Mouse (Mus musculus) ovary, postnatal 36 days (tissue): Measurements from ENCODE around the gene Cobll1.
"Not testable (repeated sequence)": the region's sequence is repeated elsewhere in the genome, so short reads cannot be mapped to it uniquely, and the experiment has no call there.

ENCODE experiments used
- DNase-seq: peaks from one replicate; pipeline ENCODE4 v3.0.0; 2022; ENCODE audit warnings: low spot score, mixed read lengths

Gene Cobll1

DNA sequence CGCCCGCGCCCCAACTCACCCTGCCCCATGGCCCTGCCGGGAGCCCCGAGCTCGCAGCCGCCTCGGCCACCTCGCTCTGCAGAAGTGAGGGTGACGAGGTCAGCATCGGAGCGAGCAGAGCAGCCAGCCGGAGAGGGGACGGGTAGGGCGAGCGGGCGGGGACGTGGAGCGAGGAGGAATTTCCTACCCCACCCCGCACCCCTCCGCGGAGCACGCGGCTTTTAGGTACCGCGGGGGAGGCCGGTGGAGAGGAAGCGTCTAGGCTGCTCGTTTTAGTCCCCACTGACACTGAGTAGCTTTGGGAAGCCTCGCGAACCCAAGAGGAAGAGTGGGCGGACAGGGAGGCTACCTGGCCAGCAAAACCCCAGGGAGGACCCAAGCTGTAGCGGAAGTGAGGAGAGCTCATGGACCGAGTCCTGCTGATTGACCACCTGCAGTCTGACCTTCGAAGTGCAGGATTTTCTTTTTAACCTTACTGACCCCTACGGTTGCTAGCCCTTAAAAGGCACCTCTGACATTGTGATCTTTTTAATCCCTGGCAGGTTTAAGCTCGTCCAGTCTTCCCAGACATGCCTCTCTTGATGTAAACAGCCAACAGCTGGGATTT is at the start of gene Cobll1:
Cobll1 (minus strand) TSS at position 440 of the 607 bp plus-strand sequence.
- no peak for DNase-seq

DNA sequence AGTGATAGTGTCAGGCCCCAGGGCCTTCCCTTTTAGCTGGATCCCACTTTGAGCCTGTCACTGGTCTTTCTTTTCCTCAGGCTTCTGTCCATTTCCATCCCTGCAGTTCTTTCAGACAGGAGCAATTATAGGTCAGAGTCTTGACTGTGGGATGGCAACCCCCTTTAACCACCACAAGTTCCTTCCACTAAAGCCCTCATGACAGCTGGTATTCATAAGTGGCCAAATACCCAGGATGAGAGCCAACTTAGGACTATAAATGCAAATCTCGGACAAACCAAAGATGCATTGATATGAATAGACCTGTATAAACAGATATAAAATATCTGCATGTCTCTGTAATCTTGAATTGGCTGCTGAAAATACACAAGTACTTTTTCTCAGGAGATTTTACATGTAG is 49.5 kb upstream of the Cobll1 start:
- DNase-seq = no peak

DNA sequence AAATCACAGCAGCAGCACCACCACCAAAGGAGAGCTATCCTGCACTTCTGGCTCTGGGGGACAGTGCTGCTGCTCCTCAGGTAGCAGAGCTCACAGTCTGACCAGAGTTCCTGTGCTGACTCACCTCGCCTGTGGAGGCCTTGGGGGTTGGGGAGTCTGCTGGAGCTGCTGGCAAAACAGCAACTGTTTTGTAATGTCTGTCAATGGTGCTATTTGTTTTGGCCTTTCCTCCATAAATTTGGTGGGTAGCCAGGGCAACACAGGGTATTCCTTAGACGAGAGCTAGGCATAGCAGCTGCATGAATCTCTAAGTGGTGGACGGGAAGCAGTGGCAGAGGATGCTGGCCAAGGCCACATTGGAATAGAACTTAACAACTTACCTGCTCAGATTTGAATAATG is 46.2 kb upstream of the Cobll1 start:
- no peak for DNase-seq

DNA sequence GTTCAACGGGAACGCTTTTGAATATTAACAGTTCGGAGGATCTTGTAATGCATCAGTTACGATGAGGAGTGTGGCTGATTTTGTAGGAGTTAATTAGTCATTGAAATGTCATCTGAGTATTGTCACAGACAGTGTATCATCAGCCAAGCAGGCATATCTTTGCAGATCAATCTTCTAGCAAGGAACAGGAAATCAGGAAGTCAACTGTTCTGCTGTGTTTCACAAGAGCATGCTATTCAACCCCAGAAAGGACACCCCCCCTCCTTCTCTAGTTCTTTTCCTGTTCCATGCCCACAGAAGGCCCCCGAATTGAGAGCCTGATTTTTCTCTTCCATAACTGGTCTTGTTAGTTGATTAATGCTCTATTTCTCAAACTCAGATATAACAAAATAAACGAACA is 43.8 kb upstream of the Cobll1 start:
- DNase-seq = no peak

DNA sequence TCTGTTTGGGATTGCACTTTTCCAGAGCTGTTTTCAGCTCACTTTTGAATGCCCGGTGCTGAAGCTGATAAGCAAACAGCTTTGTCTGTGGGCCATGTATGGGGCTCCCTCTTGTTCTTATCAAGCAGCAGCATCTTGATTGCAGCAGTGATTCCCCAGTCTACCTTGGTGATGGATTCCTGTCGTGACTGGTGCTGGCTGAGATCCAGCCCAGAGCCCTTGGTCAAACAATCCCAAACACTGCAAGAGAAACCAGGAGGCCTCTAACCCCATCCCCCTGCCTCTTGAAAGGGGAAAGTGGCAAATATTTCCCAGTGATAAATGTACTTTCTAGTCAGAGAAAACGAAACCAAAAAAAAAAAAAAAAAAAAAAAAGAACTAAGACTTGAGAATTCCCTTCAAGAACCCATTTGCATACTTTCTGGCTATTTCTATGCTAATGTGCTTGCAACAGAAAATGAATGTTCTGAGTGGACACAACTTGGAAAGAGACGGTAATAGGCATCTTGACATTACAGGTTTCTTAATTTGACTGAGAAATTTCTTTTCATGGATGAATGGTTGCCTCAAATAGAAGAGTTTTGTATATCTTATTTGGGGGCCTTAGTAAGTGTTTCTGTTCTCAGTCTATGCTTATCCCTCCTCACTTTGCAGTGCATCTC is 40.0 kb upstream of the Cobll1 start:
- no peak for DNase-seq

DNA sequence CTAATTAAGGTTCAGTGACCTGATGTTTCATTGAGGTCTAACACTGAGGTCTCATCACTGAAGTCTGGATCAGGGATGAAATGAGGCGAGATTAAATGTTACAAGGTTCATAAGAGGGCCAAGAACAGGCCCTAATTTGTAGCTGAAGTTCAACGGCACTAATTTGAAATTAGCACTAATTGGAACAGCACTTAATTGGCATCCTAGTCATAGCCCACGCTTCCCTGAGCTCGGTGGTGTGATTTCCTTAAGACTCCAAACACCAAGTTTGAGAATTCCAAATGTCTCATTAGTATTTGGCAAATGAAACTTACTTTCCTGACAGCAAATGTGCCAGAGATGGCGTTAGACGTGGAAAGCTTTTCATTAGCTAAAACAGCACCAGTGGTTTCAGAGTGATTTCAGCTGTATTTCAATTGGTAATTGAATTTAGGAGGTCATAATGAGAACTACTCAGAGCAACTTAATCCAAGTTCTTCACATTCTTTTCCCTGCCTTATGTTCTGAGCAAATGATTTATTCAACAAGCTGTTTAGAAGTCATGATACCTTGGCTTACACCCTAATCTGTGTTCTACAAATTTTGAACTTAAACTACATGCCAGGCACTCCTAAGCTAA is 36.3 kb upstream of the Cobll1 start:
- DNase-seq = no peak

DNA sequence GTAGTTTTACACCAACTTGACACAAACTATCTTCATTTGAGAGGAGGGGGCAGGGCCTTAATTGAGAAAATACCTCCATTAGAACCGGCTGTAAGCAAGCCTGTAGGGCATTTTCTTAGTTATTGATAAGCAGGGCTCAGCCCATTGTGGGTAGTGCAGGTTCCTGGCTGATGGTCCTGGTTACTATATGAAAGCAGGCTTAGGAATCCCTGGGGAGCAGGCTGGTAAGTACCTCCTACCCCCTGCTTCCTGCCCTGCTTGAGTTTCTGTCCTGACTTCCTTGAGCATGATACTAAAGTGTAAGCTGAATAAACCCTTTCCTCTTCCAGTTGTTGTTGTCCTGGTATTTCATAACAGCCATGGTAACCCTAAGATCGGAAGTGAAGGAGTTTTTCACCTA is 34.7 kb upstream of the Cobll1 start:
- no peak for DNase-seq

DNA sequence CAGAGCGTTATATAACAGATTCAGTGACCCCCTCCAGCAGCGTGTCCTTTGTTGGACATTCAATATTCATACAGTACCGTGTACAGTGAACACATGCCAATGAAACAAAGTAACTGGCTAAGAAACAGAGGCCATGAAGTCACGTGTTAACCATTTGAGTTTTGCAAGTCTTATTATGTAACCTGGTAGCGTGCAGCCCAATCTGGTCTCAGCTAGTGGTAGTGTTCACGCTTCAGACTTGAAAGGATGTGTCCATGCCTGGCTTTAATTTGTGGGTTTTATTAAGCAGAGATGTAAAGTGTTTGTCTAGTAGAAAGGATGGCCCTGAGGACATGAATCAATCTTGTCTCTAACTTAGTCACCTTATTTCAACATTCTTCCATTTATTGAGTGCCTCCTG is 29.5 kb upstream of the Cobll1 start:
- DNase-seq = no peak

DNA sequence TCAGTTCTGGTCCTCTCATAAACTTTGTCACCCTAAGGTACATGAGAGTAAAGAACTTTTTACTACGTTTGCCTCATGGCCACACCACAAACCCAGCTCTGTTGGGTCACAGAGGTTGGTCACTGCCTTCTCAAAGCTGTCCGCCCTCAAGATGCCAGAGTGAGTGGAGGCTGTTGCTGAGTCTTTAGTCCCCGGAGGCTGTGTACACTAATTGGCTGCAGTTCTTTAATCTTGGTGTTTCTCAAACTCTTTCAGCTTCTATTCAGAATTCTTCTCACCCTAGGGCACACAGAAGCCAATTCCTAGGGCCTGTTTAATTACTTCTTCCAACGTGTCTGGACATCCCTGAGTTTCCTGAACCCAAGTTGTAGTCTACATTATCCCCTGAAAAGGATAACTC is 28.6 kb upstream of the Cobll1 start:
- no peak for DNase-seq

DNA sequence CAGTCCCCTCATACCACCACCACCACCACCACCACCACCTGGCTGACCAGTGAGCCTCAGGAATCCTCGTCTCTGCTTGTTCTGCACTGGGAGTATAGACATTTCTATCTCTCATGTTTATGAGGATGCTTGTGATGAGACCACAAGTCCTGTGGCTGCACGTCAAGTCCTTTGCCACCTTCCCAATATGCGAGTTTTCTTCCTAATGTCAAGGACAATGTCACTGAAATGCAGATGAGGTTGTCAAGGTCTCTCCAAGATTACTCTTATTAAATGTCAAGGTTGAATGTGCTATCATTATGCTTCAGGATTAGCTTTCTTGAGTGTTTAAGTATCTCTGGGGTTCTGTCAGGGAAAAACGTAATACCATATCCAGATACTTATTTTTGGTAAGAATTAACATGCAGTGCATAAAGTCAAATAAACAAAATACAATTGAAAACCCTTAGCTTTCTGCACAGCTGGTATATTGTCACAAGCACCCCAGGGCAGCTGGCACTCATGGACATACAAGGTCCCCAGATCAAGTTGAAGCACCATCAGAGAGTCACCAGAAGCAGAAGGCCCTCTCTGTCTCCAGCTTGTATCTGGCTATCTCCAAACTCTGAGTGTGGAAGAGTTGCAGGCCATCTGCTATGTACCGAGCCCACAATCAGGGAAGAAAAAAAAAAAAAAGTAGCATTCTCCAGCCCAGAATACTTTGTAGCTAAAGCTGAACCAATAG is 27.5 kb upstream of the Cobll1 start:
- DNase-seq = no peak

DNA sequence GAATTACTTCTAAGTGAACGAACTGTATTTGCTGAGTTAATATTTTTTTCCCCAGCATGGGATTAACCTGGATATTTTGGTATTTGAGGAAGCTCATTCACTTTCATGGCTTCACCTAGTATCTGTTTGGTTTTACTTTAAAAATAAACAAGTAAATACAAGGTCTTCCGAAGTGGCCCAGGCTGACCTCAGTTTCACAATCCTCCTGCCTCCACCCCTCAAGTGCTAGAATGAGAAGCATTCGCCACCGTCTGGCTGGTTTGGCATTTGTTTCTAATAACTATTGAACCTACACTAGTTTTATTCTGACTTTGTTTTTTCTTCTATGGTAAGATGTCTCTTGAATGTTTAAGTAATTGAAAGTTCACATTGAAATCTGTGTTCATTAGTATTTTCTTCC is 23.0 kb upstream of the Cobll1 start:
- no peak for DNase-seq

DNA sequence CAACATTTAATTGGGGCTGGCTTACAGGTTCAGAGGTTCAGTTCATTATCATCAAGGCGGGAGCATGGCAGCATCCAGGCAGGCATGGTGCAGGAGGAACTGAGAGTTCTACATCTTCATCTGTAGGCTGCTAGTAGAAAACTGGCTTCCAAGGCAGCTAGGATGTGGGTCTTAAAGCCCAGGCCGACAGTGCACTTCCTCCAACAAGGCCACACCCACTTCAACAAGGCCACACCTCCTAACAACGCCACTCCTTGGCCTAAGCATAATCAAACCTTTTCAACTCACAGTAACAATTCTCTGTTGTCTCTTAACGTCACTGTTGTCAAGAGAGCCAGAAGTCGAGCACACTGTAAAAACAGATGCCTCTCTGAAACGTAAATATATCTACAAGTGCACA is 21.6 kb upstream of the Cobll1 start:
- not testable (repeated sequence) for DNase-seq

DNA sequence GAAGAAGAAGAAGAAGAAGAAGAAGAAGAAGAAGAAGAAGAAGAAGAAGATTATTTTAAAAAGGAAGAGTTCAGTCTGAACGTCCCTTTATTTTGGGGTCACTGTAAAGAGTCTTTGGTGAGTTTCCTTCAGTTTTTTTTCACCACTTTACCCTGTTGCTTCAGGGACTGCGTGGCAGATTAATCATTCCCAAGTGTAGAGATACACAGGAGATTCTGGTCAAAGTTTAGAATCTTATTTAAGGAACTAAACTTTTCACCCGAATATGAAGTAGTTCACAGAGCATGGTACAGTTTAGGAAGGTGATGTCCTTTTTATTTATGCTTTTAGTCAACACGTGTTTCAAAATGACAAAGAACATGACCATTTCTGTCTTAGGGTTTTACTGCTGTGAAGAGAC is 21.2 kb upstream of the Cobll1 start:
- DNase-seq = no peak

DNA sequence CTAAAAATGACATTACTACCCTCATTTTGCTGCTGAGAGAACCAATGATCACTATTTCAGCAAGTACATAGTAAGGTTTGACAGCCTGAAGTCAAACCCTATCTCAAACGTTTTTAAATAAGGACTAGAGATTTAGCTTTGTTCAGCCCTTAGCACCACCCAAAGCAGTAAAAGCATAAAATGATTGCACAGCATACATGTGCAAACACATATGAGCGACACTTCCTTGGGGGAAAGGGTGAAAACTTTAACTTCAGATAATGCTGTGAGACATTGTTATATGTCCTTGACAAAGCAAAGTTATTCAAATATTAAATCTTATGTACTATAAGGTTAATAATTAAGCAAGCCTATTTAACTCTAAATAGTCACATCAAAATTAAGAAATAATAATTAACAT is 18.2 kb upstream of the Cobll1 start:
- DNase-seq = no peak

DNA sequence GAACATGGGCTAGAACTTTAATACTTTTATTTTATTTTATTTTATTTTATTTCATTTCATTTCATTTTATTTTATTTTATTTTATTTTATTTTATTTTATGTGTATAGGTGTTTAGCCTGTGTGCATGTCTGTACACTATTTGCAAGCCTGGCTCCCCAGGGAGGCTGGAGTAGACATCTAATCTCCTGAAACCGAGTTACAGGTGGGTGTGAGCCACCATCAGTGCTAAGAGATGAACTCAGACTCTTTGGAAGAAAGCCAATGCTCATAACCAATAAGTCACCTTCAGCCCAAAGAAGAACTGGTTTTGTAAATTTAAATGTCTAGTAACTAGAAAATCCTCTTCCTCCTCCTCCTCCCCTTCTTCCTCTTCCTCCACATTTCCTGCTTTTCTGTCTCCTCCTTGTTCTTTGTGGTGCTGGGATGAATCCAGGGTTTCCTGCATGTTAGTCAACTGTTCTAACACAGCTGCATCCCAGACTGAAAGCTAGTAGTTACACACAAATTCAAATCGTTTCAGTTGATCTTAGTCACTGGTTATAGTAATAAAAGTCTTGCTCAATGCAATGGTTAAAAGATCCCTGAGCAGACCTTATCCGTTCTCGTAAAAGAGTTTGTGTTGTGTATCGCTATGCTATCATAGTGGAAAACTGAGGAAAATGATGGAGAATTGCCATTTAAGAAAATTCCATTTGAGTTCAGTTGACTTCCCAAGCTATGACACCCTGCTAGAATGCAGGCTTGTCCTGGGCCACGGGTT is 17.5 kb upstream of the Cobll1 start:
- DNase-seq = no peak

DNA sequence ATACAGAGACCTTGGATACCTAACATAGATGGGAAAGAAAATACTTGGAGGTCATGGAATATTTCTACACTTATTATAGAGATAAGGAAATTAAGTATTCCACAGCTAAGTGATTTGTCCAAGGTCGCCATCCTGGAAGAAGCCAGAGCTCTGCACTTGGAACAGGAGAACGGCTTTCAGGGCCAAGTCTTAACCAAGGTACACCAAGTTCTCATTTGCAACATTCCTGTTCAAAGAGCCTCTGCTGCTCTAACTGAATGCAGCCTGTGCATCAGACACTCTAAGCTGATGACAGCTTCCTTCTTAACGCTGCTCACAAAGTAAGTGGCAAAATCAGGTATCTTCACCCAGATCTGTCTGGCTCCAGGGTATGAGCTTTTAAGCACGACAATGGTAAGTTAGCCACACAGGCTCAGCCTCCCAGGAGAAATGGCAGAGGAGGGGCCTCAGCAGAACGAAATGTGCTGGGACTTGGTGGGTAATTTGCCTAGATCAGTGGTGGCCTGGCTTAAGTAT is 11.4 kb upstream of the Cobll1 start:
- DNase-seq = no peak

DNA sequence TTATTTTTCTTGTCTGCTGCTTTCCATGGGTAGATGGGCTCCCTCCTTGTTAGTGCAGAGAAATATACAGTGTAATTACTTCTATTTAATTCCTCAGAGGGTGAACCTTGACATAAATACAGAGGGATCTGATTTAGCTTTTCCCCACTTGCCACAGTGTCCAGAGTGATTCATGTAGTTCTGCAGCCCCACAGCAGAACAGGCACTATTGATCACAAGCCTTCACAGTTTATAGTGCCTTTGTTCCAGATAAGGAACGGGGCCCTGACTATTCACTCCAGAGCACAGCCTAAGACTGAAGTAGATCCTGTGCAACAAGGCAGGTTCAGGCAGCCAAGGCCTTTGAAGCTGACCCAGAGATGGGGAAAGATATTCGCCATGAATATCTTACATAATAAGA is 10.4 kb upstream of the Cobll1 start:
- DNase-seq = no peak

DNA sequence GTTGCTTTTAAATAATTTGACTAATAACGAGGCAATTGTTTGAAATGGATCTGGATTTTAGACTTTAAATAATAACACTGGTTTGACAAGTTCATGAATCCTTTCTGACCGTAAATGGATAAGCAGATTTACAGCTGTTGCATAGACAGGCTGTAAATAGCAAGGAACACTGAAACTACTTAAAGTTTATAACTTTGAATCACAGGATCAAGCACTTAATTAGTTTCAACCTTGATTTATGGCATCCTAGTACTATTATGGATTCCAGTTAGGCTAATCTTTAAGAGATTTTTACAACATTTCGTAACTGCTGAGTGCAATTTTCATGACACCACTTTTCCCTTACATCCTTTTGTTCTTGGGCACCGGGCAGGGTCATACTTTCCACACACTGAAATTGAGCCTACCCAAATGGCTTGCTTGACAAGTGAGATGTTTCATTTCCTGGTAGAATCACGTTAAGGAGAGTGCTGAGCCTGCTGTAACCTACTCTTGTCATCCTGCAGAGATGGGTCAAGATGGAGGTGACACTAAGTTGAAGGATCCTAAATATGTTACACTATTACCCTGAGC is 1.1 kb upstream of the Cobll1 start:
- no peak for DNase-seq

DNA sequence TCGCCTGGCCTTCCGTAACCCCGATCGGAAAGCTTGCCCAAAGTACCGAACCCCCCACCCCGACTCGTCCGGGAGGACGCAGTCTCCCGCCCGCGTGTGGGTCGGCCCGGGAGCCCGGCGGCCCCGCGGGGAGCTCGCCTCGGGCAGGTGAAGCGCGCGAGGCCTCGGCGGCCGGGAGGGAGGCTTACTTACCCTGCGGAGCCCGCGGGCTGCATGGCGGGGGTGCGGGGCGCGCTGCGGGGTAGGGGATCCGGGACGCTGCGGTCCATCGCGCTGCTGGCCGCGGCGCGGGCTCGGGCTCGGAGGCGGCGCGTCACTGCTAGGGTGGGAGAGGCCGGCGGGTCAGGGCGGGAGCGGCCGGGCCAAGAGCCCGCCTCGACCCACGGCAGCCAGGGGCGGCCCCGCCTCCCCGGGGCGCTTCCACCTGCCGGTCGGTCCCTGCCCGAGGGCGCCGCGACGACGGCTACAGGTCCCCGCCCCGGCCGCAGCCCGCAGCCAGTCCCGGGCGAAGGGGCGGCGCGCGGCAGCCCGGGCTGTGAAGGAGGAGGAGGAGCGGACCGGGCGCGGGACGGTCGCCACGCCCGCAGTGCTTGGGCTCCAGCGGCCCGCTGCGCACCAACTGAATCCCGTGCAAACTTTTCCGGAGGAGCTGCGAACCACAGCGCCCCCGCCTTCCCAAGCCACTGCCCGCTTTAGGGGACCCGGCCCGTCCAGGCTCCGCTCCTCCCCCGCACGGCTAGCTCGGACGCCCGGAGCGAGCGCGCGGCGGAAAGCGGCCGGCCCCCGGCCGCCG is 836 bp downstream of the Cobll1 start:
- peak; percentile 87 for DNase-seq

DNA sequence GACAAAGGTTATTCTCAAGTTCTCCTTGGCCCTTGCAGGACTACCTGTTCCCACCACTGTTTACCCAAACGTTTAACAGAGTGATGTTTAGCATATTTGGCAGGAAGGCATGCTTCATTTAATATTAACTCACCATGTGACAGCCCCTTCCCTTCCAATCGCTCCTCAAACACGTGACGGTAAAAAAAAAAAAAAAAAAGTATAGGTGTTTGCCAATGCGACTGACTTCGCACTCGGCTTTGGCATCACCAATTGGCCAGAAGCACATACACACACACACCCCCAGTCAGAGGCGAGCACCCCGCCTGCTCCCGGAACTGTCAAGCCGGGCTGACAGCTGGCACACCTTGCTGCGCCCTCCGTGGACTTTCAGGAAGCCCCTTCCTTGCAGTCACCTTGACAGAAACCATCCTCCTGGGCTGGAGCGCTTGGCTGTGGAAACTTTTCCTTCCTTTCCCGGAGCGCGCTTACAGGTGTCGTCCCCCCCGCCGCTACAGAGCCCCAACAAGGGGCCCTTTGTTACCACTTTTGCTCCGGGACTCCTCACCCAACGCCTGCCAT is 1.5 kb downstream of the Cobll1 start:
- no peak for DNase-seq

DNA sequence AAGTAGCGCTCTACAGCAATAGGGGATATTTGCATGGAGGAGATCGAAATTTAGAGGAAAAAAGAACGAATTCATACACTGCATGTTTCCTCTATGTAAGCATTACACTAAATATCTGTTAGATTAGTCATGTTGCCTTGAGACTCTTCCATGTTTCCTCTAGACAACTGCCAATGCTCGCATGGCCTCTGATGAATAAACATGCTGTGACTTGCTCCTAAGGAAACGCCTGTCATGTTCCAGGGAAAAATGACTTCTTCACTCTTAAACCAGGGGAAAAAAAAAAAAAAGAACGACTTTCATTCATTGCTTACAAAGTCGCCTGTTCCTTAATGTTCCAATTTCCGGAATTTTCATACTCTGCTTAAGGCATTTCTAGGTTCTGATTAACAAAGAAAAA is 2.1 kb downstream of the Cobll1 start:
- DNase-seq = no peak
